Mouse (Mus musculus): ENCODE results near the gene Dhrs3.

The Dhrs3 gene

GRCm38 (mm10) chr4:144898737-144899136 lies 6.1 kb downstream of the Dhrs3 start:
- DNase-seq = no peak

- DNase-seq = no peak
These were observed 9.0 kb downstream of the Dhrs3 start for GRCm38 (mm10) chr4:144901561-144902111.

- DNase-seq = no peak
These were observed 10.5 kb downstream of the Dhrs3 start for GRCm38 (mm10) chr4:144903088-144903487.

GRCm38 (mm10) chr4:144903932-144904331 lies 11.3 kb downstream of the Dhrs3 start:
- no peak for DNase-seq

GRCm38 (mm10) chr4:144905128-144905527 lies 12.5 kb downstream of the Dhrs3 start:
- DNase-seq = no peak

- no peak for DNase-seq
These were observed 13.6 kb downstream of the Dhrs3 start for GRCm38 (mm10) chr4:144906001-144906889.

GRCm38 (mm10) chr4:144906978-144907703 lies 14.5 kb downstream of the Dhrs3 start:
- no peak for DNase-seq

- no peak for DNase-seq
These were observed 16.2 kb downstream of the Dhrs3 start for GRCm38 (mm10) chr4:144908825-144909224.

- DNase-seq = no peak
These were observed 17.7 kb downstream of the Dhrs3 start for GRCm38 (mm10) chr4:144910281-144910680.

- DNase-seq = no peak
These were observed 20.9 kb downstream of the Dhrs3 start for GRCm38 (mm10) chr4:144913298-144914152.

GRCm38 (mm10) chr4:144916520-144916919 lies 23.9 kb downstream of the Dhrs3 start:
- no peak for DNase-seq

- no peak for DNase-seq
These were observed 24.5 kb downstream of the Dhrs3 start for GRCm38 (mm10) chr4:144917101-144917500.

GRCm38 (mm10) chr4:144918501-144918900 lies 25.9 kb downstream of the Dhrs3 start:
- no peak for DNase-seq

- DNase-seq = no peak
These were observed 36.2 kb downstream of the Dhrs3 start for GRCm38 (mm10) chr4:144928693-144929436.

GRCm38 (mm10) chr4:144929811-144930221 lies 37.2 kb downstream of the Dhrs3 start:
- no peak for DNase-seq

- no peak for DNase-seq
These were observed 37.7 kb downstream of the Dhrs3 start for GRCm38 (mm10) chr4:144930366-144930765.

- no peak for DNase-seq
These were observed 38.5 kb downstream of the Dhrs3 start for GRCm38 (mm10) chr4:144931167-144931566.

GRCm38 (mm10) chr4:144934501-144934900 lies 41.9 kb downstream of the Dhrs3 start:
- DNase-seq = no peak

- DNase-seq = no peak
These were observed 44.0 kb downstream of the Dhrs3 start for GRCm38 (mm10) chr4:144936563-144937154.

GRCm38 (mm10) chr4:144939847-144940411 lies 47.3 kb downstream of the Dhrs3 start:
- no peak for DNase-seq

GRCm38 (mm10) chr4:144940796-144941462 lies 48.3 kb downstream of the Dhrs3 start:
- no peak for DNase-seq
